Mouse (Mus musculus): Measurements from ENCODE around the gene Rbl2. TPM values are rescaled to one million over a fixed set of nuclear protein-coding genes. Genes with fewer than 3 reads are reported as not detected.

The Rbl2 gene
- polyA plus RNA-seq, 1 experiment from 2014 or later, result 21.3 TPM

DNA sequence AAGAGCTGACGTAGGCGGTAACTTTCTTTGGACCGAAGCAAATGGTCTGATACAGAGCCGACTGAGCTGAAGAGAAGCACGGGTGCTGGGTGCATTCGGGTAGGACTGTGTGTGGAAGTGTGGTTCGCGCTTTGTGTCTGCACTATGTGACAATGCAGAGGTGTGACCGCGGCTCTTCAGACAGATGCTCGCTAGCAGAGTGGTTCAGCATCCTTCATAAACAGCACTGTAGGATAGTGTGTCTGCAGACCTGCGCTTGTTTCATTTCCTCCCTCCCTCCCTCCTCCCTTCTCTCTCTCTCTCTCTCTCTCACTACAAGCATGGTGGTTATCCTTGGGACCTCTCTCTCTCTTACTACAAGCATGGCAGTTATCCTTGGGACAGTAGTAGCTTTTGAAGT lies 12.6 kb downstream of the Rbl2 start:
- WGBS, result 88% methylated on average over 12 of the region's 12 CpGs
- Histone ChIP-seq H3K36me3 (ENCODE audit: control insufficient read depth, insufficient read depth, low read length) (peaks cover 34% of the 10 kb centered on the region; the same call in 1 of the 2 replicates), H3K27ac (ENCODE audit: low read depth, low read length) (no peak overlapping the region), H3K4me1 (ENCODE audit: control insufficient read depth, insufficient read depth, low read length) (no peaks in the 10 kb centered on the region), H3K9me3 (ENCODE audit: control insufficient read depth, low read length) (no peaks in the 10 kb centered on the region), H3K4me2 (replicated peaks; ENCODE audit: low read depth, low read length) (no peak overlapping the region), H3K27me3 (ENCODE audit: control insufficient read depth, insufficient read depth, low read length) (no peaks in the 10 kb centered on the region), H3K4me3 (ENCODE audit: low read length) (no peak overlapping the region), H3K9ac (ENCODE audit: low read depth, low read length) (no peak overlapping the region)
- no peak for ATAC-seq (ENCODE audit: low FRiP score, low TSS enrichment)

DNA sequence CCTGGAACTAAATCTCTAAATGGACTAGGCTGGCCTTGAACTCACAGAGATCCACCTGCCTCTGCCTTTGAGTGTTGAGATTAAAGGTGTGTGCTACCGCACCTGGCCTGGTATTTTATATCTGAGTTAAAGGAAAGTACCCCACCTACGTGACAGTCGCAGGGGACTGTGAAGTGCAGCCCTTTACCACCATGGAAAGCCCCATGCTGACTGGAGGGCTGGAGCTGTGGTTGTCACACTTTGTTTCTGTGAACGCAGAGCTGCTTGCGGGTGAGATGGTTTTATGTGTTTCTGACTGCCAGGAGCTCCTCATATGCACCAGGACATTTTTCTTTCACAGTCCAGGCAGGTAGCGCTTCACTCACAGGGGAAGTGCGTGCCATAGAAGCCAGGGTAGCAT lies 18.6 kb downstream of the Rbl2 start:
- H3K4me2 ChIP-seq (replicated peaks; ENCODE audit: low read depth, low read length), result no peak overlapping the region
- H3K27me3 ChIP-seq (ENCODE audit: control insufficient read depth, insufficient read depth, low read length), result no peaks in the 10 kb centered on the region
- peaks cover 37% of the 10 kb centered on the region for H3K36me3 ChIP-seq (ENCODE audit: control insufficient read depth, insufficient read depth, low read length)
- H3K9me3 ChIP-seq (ENCODE audit: control insufficient read depth, low read length), result no peaks in the 10 kb centered on the region
- H3K9ac ChIP-seq (ENCODE audit: low read depth, low read length), result no peak overlapping the region
- H3K4me3 ChIP-seq (ENCODE audit: low read length), result no peak overlapping the region
- 92% methylated on average over 7 of the region's 7 CpGs for WGBS
- ATAC-seq (ENCODE audit: low FRiP score, low TSS enrichment), result no peak
- no peaks in the 10 kb centered on the region for H3K4me1 ChIP-seq (ENCODE audit: control insufficient read depth, insufficient read depth, low read length)
- no peak overlapping the region for H3K27ac ChIP-seq (ENCODE audit: low read depth, low read length)

DNA sequence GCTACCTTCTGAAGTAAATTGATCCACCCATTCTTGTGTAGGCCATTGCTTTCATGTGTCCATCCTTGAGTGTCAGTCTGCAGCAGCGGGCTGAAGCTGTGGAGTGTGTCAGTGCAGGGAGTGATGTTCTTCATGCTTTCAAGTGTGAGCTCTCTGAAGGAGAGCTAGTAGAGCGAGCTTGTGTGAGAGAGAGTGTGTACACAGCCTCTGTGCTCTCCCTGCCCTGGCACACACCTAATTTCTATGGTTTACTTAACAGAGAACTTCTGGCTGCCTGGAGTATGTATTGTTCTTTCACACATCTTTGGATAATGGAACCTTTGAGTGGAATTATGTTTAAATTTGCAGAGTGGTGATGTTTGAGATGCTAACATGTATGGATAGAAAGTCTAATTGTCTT lies 19.7 kb downstream of the Rbl2 start:
- no peaks in the 10 kb centered on the region for H3K9me3 ChIP-seq (ENCODE audit: control insufficient read depth, low read length)
- no peak overlapping the region for H3K9ac ChIP-seq (ENCODE audit: low read depth, low read length)
- H3K4me2 ChIP-seq (replicated peaks; ENCODE audit: low read depth, low read length), result no peak overlapping the region
- no peaks in the 10 kb centered on the region for H3K4me1 ChIP-seq (ENCODE audit: control insufficient read depth, insufficient read depth, low read length)
- 84% methylated on average over 2 of the region's 2 CpGs for WGBS
- H3K27me3 ChIP-seq (ENCODE audit: control insufficient read depth, insufficient read depth, low read length), result no peaks in the 10 kb centered on the region
- no peak for ATAC-seq (ENCODE audit: low FRiP score, low TSS enrichment)
- H3K4me3 ChIP-seq (ENCODE audit: low read length), result no peak overlapping the region
- H3K27ac ChIP-seq (ENCODE audit: low read depth, low read length), result no peak overlapping the region
- H3K36me3 ChIP-seq (ENCODE audit: control insufficient read depth, insufficient read depth, low read length), result peaks cover 37% of the 10 kb centered on the region

DNA sequence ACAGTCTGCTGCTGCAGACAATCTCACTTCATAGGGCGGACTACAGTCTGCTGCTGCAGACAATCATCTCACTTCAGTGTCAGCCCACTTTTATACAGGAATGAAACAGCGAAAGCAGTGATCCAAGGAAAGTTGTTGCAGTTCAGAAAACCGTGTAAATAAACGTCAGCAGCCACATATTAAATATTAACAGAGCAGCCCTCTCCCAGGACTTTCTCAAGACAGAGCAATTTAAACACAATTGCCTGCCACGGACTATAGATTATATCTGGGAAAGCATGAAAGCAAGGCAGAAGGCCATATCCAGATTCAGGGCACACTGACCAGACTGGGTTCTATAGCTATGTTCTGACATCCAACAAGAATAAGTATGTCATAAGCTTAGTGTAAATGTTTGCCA lies 24.3 kb downstream of the Rbl2 start:
- no peak overlapping the region for H3K4me2 ChIP-seq (replicated peaks; ENCODE audit: low read depth, low read length)
- no peak overlapping the region for H3K9ac ChIP-seq (ENCODE audit: low read depth, low read length)
- no peaks in the 10 kb centered on the region for H3K9me3 ChIP-seq (ENCODE audit: control insufficient read depth, low read length)
- 0 out of 2 replicates have a peak overlapping the region, but pooled peaks have one; percentile 32 for H3K27ac ChIP-seq (ENCODE audit: low read depth, low read length)
- H3K36me3 ChIP-seq (ENCODE audit: control insufficient read depth, insufficient read depth, low read length), result peaks cover 39% of the 10 kb centered on the region
- H3K4me1 ChIP-seq (ENCODE audit: control insufficient read depth, insufficient read depth, low read length), result no peaks in the 10 kb centered on the region
- 75% methylated on average over 5 of the region's 5 CpGs for WGBS
- no peak overlapping the region for H3K4me3 ChIP-seq (ENCODE audit: low read length)
- no peak for ATAC-seq (ENCODE audit: low FRiP score, low TSS enrichment)
- no peaks in the 10 kb centered on the region for H3K27me3 ChIP-seq (ENCODE audit: control insufficient read depth, insufficient read depth, low read length)

DNA sequence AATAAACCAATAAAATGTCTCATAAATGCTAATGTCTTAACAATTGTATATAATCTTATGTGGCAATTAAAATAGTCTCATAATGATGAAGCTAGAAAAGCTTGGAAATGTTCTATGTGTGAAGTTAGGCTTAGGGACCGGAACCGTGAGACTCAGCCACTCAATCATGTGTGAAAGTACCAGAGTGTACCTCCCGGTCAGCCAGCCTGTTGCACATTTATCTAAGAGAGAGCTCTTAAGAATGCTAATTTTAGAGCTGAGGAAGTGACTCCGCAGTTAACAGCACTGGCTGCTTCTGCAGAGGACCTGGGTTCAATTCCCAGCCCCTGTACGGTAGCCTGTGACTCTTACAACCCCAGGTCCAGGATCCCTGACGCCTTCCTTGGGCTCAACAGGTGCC lies 28.2 kb downstream of the Rbl2 start:
- no peak overlapping the region for H3K9ac ChIP-seq (ENCODE audit: low read depth, low read length)
- no peak overlapping the region for H3K27ac ChIP-seq (ENCODE audit: low read depth, low read length)
- no peak for ATAC-seq (ENCODE audit: low FRiP score, low TSS enrichment)
- 75% methylated on average over 6 of the region's 6 CpGs for WGBS
- H3K27me3 ChIP-seq (ENCODE audit: control insufficient read depth, insufficient read depth, low read length), result no peaks in the 10 kb centered on the region
- H3K4me2 ChIP-seq (replicated peaks; ENCODE audit: low read depth, low read length), result no peak overlapping the region
- no peaks in the 10 kb centered on the region for H3K4me1 ChIP-seq (ENCODE audit: control insufficient read depth, insufficient read depth, low read length)
- peaks cover 19% of the 10 kb centered on the region; the same call in 1 of the 2 replicates for H3K36me3 ChIP-seq (ENCODE audit: control insufficient read depth, insufficient read depth, low read length)
- no peak overlapping the region for H3K4me3 ChIP-seq (ENCODE audit: low read length)
- no peaks in the 10 kb centered on the region for H3K9me3 ChIP-seq (ENCODE audit: control insufficient read depth, low read length)

DNA sequence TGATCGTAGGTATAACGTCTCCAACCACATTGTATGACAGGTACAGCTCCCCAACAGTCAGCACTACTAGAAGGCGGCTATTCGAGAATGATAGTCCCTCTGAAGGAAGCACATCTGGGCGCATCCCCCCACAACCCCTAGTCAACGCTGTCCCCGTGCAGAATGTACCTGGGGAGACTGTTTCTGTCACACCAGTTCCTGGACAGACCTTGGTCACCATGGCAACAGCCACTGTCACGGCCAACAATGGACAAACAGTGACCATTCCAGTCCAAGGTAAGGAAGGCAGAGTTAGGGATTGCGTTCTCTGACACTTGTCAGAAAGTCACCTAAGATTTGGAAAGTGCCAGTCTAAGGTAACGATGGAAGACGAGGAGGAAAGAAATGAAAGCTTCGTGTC lies 36.4 kb downstream of the Rbl2 start:
- Histone ChIP-seq H3K4me3 (ENCODE audit: low read length) (no peak overlapping the region), H3K27ac (ENCODE audit: low read depth, low read length) (no peak overlapping the region), H3K9me3 (ENCODE audit: control insufficient read depth, low read length) (no peaks in the 10 kb centered on the region), H3K36me3 (ENCODE audit: control insufficient read depth, insufficient read depth, low read length) (peaks cover 24% of the 10 kb centered on the region; the same call in 1 of the 2 replicates), H3K4me1 (ENCODE audit: control insufficient read depth, insufficient read depth, low read length) (no peaks in the 10 kb centered on the region), H3K9ac (ENCODE audit: low read depth, low read length) (no peak overlapping the region), H3K27me3 (ENCODE audit: control insufficient read depth, insufficient read depth, low read length) (no peaks in the 10 kb centered on the region), H3K4me2 (replicated peaks; ENCODE audit: low read depth, low read length) (no peak overlapping the region)
- 90% methylated on average over 12 of the region's 12 CpGs for whole genome bisulfite sequencing
- ATAC-seq (ENCODE audit: low FRiP score, low TSS enrichment), result no peak

DNA sequence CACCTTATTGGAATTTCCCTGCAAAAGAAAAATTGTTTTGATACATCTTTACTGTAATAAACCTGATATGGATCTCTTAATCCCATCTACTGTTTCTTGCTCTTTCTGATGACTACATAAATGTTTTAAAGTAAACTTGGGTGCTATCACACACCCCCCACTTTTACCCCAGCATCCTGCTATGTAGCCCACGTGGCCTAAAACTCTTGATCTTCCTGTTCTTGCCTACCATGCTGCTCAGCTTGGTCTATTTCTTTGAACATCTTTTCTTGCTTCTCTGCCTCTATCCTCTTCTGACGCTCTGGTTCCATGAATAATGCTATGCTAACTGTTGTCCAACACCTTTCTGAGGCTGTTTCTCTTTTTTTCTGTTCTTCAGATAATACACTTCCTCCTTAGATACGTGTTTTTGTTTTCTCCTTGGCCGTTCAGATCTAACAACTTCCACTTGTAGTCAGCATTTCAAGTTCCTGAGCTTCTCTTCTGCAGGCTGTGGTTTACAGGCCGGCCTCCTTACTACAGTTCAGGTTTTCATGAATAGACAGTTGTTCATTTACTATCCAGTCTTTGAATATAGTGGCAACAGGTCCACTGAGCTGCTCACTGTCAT lies 42.1 kb downstream of the Rbl2 start:
- no peak overlapping the region for H3K4me3 ChIP-seq (ENCODE audit: low read length)
- H3K36me3 ChIP-seq (ENCODE audit: control insufficient read depth, insufficient read depth, low read length), result peaks cover 38% of the 10 kb centered on the region
- no peak overlapping the region for H3K9ac ChIP-seq (ENCODE audit: low read depth, low read length)
- no peaks in the 10 kb centered on the region for H3K9me3 ChIP-seq (ENCODE audit: control insufficient read depth, low read length)
- no peak for ATAC-seq (ENCODE audit: low FRiP score, low TSS enrichment)
- H3K27ac ChIP-seq (ENCODE audit: low read depth, low read length), result no peak overlapping the region
- H3K27me3 ChIP-seq (ENCODE audit: control insufficient read depth, insufficient read depth, low read length), result no peaks in the 10 kb centered on the region
- no peak overlapping the region for H3K4me2 ChIP-seq (replicated peaks; ENCODE audit: low read depth, low read length)
- WGBS, result 85% methylated on average over 5 of the region's 5 CpGs
- H3K4me1 ChIP-seq (ENCODE audit: control insufficient read depth, insufficient read depth, low read length), result no peaks in the 10 kb centered on the region

DNA sequence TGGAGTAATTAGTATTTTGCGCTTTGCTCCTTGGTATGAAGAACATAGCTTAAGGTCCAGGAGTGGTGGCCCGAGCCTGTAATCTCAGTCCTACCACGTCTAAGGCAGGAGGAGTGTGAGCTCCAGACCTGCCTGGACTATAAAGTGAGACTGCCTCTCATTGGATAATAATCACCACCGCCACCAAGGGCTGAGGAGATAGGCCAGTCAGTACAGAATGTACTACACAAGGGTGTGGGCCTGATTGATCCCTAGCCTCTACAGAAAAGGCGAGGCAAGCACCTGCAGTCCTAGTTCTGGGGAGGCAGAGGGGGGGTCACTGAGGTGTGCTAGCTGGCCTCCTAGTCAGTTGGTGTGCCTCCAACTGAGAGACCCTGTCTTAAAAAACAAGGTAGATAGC lies 44.6 kb downstream of the Rbl2 start:
- 92% methylated on average over 5 of the region's 5 CpGs for WGBS
- no peak overlapping the region for H3K4me3 ChIP-seq (ENCODE audit: low read length)
- H3K36me3 ChIP-seq (ENCODE audit: control insufficient read depth, insufficient read depth, low read length), result peaks cover 49% of the 10 kb centered on the region
- H3K27me3 ChIP-seq (ENCODE audit: control insufficient read depth, insufficient read depth, low read length), result no peaks in the 10 kb centered on the region
- no peak overlapping the region for H3K9ac ChIP-seq (ENCODE audit: low read depth, low read length)
- H3K4me1 ChIP-seq (ENCODE audit: control insufficient read depth, insufficient read depth, low read length), result no peaks in the 10 kb centered on the region
- no peak overlapping the region for H3K27ac ChIP-seq (ENCODE audit: low read depth, low read length)
- no peak overlapping the region for H3K4me2 ChIP-seq (replicated peaks; ENCODE audit: low read depth, low read length)
- no peaks in the 10 kb centered on the region for H3K9me3 ChIP-seq (ENCODE audit: control insufficient read depth, low read length)
- ATAC-seq (ENCODE audit: low FRiP score, low TSS enrichment), result no peak

DNA sequence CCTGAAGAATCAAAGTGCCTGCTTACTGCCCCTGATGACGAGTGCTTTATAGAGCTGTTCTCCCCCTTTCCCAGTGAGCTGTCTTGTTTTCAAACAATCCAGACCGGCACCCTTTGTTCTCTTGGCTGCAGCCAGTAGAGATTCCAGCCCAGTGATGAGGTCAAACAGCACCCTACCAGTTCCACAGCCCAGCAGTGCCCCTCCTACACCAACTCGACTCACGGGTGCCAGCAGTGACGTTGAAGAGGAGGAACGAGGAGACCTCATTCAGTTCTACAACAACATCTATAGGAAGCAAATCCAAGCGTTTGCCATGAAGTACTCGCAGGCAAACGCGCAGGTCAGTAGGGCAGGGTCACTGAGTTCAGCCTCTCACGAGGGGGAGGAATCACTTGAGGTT lies 45.1 kb downstream of the Rbl2 start:
- no peaks in the 10 kb centered on the region for H3K9me3 ChIP-seq (ENCODE audit: control insufficient read depth, low read length)
- no peak overlapping the region for H3K4me3 ChIP-seq (ENCODE audit: low read length)
- 45% methylated on average over 11 of the region's 11 CpGs for WGBS
- peaks cover 54% of the 10 kb centered on the region for H3K36me3 ChIP-seq (ENCODE audit: control insufficient read depth, insufficient read depth, low read length)
- no peaks in the 10 kb centered on the region for H3K4me1 ChIP-seq (ENCODE audit: control insufficient read depth, insufficient read depth, low read length)
- H3K27ac ChIP-seq (ENCODE audit: low read depth, low read length), result no peak overlapping the region
- H3K27me3 ChIP-seq (ENCODE audit: control insufficient read depth, insufficient read depth, low read length), result no peaks in the 10 kb centered on the region
- no peak overlapping the region for H3K4me2 ChIP-seq (replicated peaks; ENCODE audit: low read depth, low read length)
- no peak overlapping the region for H3K9ac ChIP-seq (ENCODE audit: low read depth, low read length)
- ATAC-seq (ENCODE audit: low FRiP score, low TSS enrichment), result no peak

Data from kidney, embryonic 14.5 days (tissue).